Mouse (Mus musculus): ENCODE measurements around the gene Dnajc4. TPM values are rescaled to one million over a fixed set of nuclear protein-coding genes. Genes with fewer than 3 reads are reported as not detected.
"Not testable (repeated sequence)": the region's sequence is repeated elsewhere in the genome, so short reads cannot be mapped to it uniquely, and the experiment has no call there.

Dnajc4 gene
- polyA plus RNA-seq, 1 experiment from 2014 or later = 23.3 TPM

- 0 out of 2 replicates have a peak, but pooled peaks cover 4% of the 10 kb centered on the region for H3K9me3 ChIP-seq (ENCODE audit: control insufficient read depth, low read length)
- WGBS = 86% methylated on average over 9 of the region's 9 CpGs
- no peak overlapping the region for H3K4me2 ChIP-seq (ENCODE audit: low read length)
- peaks cover 17% of the 10 kb centered on the region; the same call in 1 of the 2 replicates for H3K36me3 ChIP-seq (ENCODE audit: control insufficient read depth, insufficient read depth, low read length)
- H3K9ac ChIP-seq (ENCODE audit: low read length) = no peak overlapping the region
- H3K27me3 ChIP-seq (replicated peaks; ENCODE audit: control insufficient read depth, insufficient read depth, low read length) = no peaks in the 10 kb centered on the region
- H3K4me1 ChIP-seq (replicated peaks; ENCODE audit: control insufficient read depth, insufficient read depth, low read length) = peaks cover 12% of the 10 kb centered on the region
- no peak for DNase-seq (ENCODE audit: low spot score)
- no peak overlapping the region for H3K27ac ChIP-seq (ENCODE audit: low read depth)
- H3K4me3 ChIP-seq (ENCODE audit: low read depth, low read length) = no peak overlapping the region
- ATAC-seq (replicated peaks; ENCODE audit: low FRiP score, low TSS enrichment, low read depth) = no peak
Measured at GRCm38 (mm10) chr19:6997721-6998290, 5.4 kb upstream of the Dnajc4 start.

GRCm38 (mm10) chr19:6996006-6996405 is 3.6 kb upstream of the Dnajc4 start, which contains the start of the genes Nudt22 and Trpt1:
TSS of gene Nudt22 (minus strand) at chr19:6996117.
TSS of gene Trpt1 (plus strand) at chr19:6996131.
- H3K4me2 ChIP-seq (ENCODE audit: low read length) = peak within 1 kb of the TSS; percentile 89

DNA sequence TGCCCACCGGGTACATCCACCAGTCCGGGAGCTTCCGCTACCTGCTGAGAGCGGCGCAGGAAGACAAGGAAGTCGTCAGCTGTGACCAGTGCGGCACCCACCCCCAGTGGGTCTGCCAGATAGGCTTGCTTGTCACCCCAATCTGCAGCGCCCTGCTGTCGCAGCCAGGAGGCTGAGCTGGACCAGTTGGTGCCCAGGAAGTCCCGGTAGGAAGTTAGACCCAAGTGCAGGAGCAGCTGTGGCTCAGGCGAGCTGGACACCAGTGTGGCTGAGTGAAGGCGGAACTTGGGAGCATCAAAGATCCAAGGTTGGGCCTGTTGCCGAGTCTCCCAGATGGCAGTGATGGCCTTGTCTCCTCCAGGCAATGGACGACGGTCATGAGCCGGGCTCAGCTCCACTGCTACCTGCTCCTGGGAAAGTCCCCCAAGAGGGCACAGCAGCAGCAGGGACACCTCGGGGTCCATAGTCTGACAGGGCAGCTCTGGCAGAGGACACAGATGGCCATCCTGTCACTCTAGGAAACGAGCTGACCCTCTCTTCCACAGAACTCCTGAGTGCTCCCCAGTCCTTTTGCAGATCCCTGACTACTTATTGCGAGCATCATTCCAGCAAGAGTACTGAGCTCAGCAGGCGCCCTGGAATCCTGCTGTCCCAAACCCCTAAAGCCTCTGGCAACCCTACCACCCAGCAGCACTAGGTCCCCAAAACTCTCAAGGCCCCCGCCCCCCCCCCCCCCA is 3.1 kb upstream of the Dnajc4 start:
- Histone ChIP-seq H3K9me3 (ENCODE audit: control insufficient read depth, low read length) (0 out of 2 replicates have a peak, but pooled peaks cover 4% of the 10 kb centered on the region), H3K4me3 (ENCODE audit: low read depth, low read length) (peak overlapping the region; percentile 58), H3K4me2 (ENCODE audit: low read length) (peak overlapping the region; percentile 89), H3K36me3 (ENCODE audit: control insufficient read depth, insufficient read depth, low read length) (peaks cover 17% of the 10 kb centered on the region; the same call in 1 of the 2 replicates), H3K4me1 (replicated peaks; ENCODE audit: control insufficient read depth, insufficient read depth, low read length) (peaks cover 17% of the 10 kb centered on the region), H3K27me3 (replicated peaks; ENCODE audit: control insufficient read depth, insufficient read depth, low read length) (no peaks in the 10 kb centered on the region), H3K27ac (ENCODE audit: low read depth) (no peak overlapping the region), H3K9ac (ENCODE audit: low read length) (peak overlapping the region; percentile 39)
- ATAC-seq (replicated peaks; ENCODE audit: low FRiP score, low TSS enrichment, low read depth) = no peak
- 52% methylated on average over 20 of the region's 21 CpGs for WGBS
- peak; percentile 57 for DNase-seq (ENCODE audit: low spot score)

More at GRCm38 (mm10) chr19:6996006-6996405, 3.6 kb upstream of the Dnajc4 start, which contains the start of the genes Nudt22 and Trpt1:
- ATAC-seq (replicated peaks; ENCODE audit: low FRiP score, low TSS enrichment, low read depth) (peak; percentile 85), DNase-seq (ENCODE audit: low spot score) (peak; percentile 91)
- H3K27ac ChIP-seq (ENCODE audit: low read depth) = peak within 1 kb of the TSS; percentile 19; the same call in 1 of the 2 replicates
- 0 out of 2 replicates have a peak, but pooled peaks cover 4% of the 10 kb centered on the region for H3K9me3 ChIP-seq (ENCODE audit: control insufficient read depth, low read length)
- peaks cover 17% of the 10 kb centered on the region for H3K4me1 ChIP-seq (replicated peaks; ENCODE audit: control insufficient read depth, insufficient read depth, low read length)
- peaks cover 17% of the 10 kb centered on the region; the same call in 1 of the 2 replicates for H3K36me3 ChIP-seq (ENCODE audit: control insufficient read depth, insufficient read depth, low read length)
- under 1% methylated on average over 24 of the region's 24 CpGs for WGBS
- H3K9ac ChIP-seq (ENCODE audit: low read length) = peak within 1 kb of the TSS; percentile 62
- H3K27me3 ChIP-seq (replicated peaks; ENCODE audit: control insufficient read depth, insufficient read depth, low read length) = no peaks in the 10 kb centered on the region
- peak within 1 kb of the TSS; percentile 58 for H3K4me3 ChIP-seq (ENCODE audit: low read depth, low read length)

DNA sequence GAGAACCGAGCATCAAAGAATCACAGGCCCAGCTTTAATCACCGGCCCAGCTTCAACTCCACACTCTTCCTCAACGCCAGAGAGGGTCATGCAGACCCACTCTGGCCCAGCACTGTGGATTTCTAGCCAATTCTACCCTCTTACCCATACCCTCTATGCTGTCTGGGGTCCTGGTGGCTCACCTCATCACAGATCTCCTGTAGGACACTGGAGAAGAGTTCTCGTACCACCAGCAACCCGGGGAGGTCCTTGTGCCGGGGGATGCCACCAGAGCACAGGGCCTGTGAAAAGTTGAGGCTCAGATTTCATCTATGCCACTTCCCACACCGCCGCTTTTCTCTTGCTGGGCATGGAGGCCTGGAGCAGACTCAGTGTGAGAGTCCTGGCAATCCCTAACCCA is 2.1 kb upstream of the Dnajc4 start:
- Histone ChIP-seq H3K27me3 (replicated peaks; ENCODE audit: control insufficient read depth, insufficient read depth, low read length) (no peaks in the 10 kb centered on the region), H3K27ac (ENCODE audit: low read depth) (no peak overlapping the region), H3K4me2 (ENCODE audit: low read length) (no peak overlapping the region), H3K9me3 (ENCODE audit: control insufficient read depth, low read length) (0 out of 2 replicates have a peak, but pooled peaks cover under 1% of the 10 kb centered on the region), H3K36me3 (ENCODE audit: control insufficient read depth, insufficient read depth, low read length) (peaks cover 11% of the 10 kb centered on the region; the same call in 1 of the 2 replicates), H3K9ac (ENCODE audit: low read length) (no peak overlapping the region), H3K4me1 (replicated peaks; ENCODE audit: control insufficient read depth, insufficient read depth, low read length) (peaks cover 17% of the 10 kb centered on the region), H3K4me3 (ENCODE audit: low read depth, low read length) (no peak overlapping the region)
- ATAC-seq (replicated peaks; ENCODE audit: low FRiP score, low TSS enrichment, low read depth) (no peak), DNase-seq (ENCODE audit: low spot score) (no peak)
- WGBS = 86% methylated on average over 8 of the region's 8 CpGs

DNA sequence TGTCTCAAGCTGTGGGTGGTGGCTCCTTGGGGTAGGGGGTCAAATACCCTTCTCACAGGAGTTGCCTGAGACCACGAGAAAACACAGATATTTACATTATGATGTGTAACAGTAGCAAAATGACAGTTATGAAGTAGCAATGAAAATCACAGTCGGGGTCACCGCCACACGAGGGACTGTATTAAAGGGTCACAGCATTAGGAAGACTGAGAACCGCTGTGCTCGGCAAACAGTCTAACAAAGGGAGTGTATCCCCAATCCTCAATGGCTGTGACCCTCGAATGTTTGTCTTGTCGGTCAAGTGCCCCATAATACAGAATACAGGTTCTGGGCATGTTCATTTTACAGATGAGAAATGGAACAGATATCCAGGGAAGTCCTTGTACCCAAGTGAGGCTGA is 1.6 kb upstream of the Dnajc4 start:
- 85% methylated on average over 8 of the region's 8 CpGs for WGBS
- no peak for ATAC-seq (replicated peaks; ENCODE audit: low FRiP score, low TSS enrichment, low read depth)
- no peaks in the 10 kb centered on the region for H3K27me3 ChIP-seq (replicated peaks; ENCODE audit: control insufficient read depth, insufficient read depth, low read length)
- H3K36me3 ChIP-seq (ENCODE audit: control insufficient read depth, insufficient read depth, low read length) = peaks cover 7% of the 10 kb centered on the region; the same call in 1 of the 2 replicates
- no peaks in the 10 kb centered on the region for H3K9me3 ChIP-seq (ENCODE audit: control insufficient read depth, low read length)
- H3K27ac ChIP-seq (ENCODE audit: low read depth) = no peak overlapping the region
- DNase-seq (ENCODE audit: low spot score) = no peak
- peaks cover 17% of the 10 kb centered on the region for H3K4me1 ChIP-seq (replicated peaks; ENCODE audit: control insufficient read depth, insufficient read depth, low read length)
- H3K4me2 ChIP-seq (ENCODE audit: low read length) = no peak overlapping the region
- H3K4me3 ChIP-seq (ENCODE audit: low read depth, low read length) = no peak overlapping the region
- H3K9ac ChIP-seq (ENCODE audit: low read length) = no peak overlapping the region

- DNase-seq (ENCODE audit: low spot score) (no peak), ATAC-seq (replicated peaks; ENCODE audit: low FRiP score, low TSS enrichment, low read depth) (no peak)
- peak overlapping the region; percentile 46 for H3K4me3 ChIP-seq (ENCODE audit: low read depth, low read length)
- no peaks in the 10 kb centered on the region for H3K9me3 ChIP-seq (ENCODE audit: control insufficient read depth, low read length)
- H3K4me1 ChIP-seq (replicated peaks; ENCODE audit: control insufficient read depth, insufficient read depth, low read length) = peaks cover 18% of the 10 kb centered on the region
- no peaks in the 10 kb centered on the region for H3K27me3 ChIP-seq (replicated peaks; ENCODE audit: control insufficient read depth, insufficient read depth, low read length)
- H3K9ac ChIP-seq (ENCODE audit: low read length) = peak overlapping the region; percentile 29
- H3K4me2 ChIP-seq (ENCODE audit: low read length) = peak overlapping the region; percentile 74
- peaks cover 3% of the 10 kb centered on the region; the same call in 1 of the 2 replicates for H3K36me3 ChIP-seq (ENCODE audit: control insufficient read depth, insufficient read depth, low read length)
- WGBS = 62% methylated on average over 14 of the region's 14 CpGs
- no peak overlapping the region for H3K27ac ChIP-seq (ENCODE audit: low read depth)
Measured at GRCm38 (mm10) chr19:6993011-6993770, 819 bp upstream of the Dnajc4 start.

DNA sequence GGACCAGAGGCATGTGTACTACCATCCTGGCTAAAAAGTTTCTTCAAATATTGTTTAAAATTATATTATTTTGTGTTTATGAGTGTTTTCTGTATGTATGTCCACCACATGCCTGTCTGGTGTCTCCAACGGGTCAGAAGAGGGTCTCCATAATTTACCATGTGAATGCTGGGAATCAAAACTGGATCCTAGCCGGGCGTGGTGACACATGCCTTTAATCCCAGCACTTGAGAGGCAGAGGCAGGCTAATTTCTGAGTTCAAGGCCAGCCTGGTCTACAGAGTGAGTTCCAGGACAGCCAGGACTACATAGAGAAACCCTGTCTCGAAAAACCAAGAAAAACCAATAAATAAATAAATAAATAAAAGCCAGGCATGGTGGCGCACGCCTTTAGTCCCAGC is 1.2 kb downstream of the Dnajc4 start:
- ATAC-seq (replicated peaks; ENCODE audit: low FRiP score, low TSS enrichment, low read depth); H3K36me3 ChIP-seq (ENCODE audit: control insufficient read depth, insufficient read depth, low read length); DNase-seq (ENCODE audit: low spot score); H3K27me3 ChIP-seq (replicated peaks; ENCODE audit: control insufficient read depth, insufficient read depth, low read length); H3K27ac ChIP-seq (ENCODE audit: low read depth); H3K4me3 ChIP-seq (ENCODE audit: low read depth, low read length); H3K9me3 ChIP-seq (ENCODE audit: control insufficient read depth, low read length); H3K4me2 ChIP-seq (ENCODE audit: low read length); H3K9ac ChIP-seq (ENCODE audit: low read length): not testable (repeated sequence)
- peaks cover 24% of the 10 kb centered on the region for H3K4me1 ChIP-seq (replicated peaks; ENCODE audit: control insufficient read depth, insufficient read depth, low read length)
- 93% methylated on average over 6 of the region's 6 CpGs for WGBS

GRCm38 (mm10) chr19:6990712-6991111 is 1.7 kb downstream of the Dnajc4 start:
- Histone ChIP-seq H3K4me3 (ENCODE audit: low read depth, low read length) (no peak overlapping the region), H3K27me3 (replicated peaks; ENCODE audit: control insufficient read depth, insufficient read depth, low read length) (no peaks in the 10 kb centered on the region), H3K4me1 (replicated peaks; ENCODE audit: control insufficient read depth, insufficient read depth, low read length) (peaks cover 26% of the 10 kb centered on the region), H3K27ac (ENCODE audit: low read depth) (no peak overlapping the region), H3K9me3 (ENCODE audit: control insufficient read depth, low read length) (no peaks in the 10 kb centered on the region), H3K36me3 (ENCODE audit: control insufficient read depth, insufficient read depth, low read length) (peaks cover under 1% of the 10 kb centered on the region), H3K4me2 (ENCODE audit: low read length) (no peak overlapping the region), H3K9ac (ENCODE audit: low read length) (no peak overlapping the region)
- 90% methylated on average over 6 of the region's 6 CpGs for WGBS
- DNase-seq (ENCODE audit: low spot score) = no peak
- no peak for ATAC-seq (replicated peaks; ENCODE audit: low FRiP score, low TSS enrichment, low read depth)
